Mouse (Mus musculus): ENCODE data around the gene Card10.

DNA sequence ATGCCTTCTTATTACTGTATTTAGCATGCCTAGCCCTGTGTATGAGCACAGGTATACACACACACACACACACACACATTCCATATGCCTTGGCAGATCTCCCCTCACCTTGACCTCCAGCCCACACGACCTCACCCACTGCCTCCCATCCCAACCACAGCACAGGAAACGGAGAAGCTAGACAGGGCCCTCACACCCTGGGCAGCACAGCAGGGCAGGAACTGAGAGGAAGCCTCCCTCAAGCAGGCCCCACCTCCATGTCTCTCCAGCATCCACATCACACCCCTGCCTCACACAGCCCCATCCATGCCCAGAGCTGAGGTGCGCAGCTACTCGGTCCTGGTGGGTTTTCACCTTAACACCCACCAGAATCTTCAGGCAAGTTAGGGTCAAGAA, 30.5 kb downstream of the Card10 start:
- TF ChIP-seq POLR2A (IDR thresholded peaks at IDR 0.05; ENCODE audit: borderline replicate concordance, control insufficient read depth, low read depth, low read length) (0 out of 2 replicates have a peak, but pooled peaks have one; percentile 15), CTCF (IDR thresholded peaks at IDR 0.05; ENCODE audit: control insufficient read depth, insufficient read depth, low read length) (no peak)

Data from bone marrow, adult 2 months (tissue).